Mouse (Mus musculus) adrenal gland, postnatal 25 days (tissue): ENCODE data around the gene Olfr575. TPM values are rescaled to one million over a fixed set of nuclear protein-coding genes. Genes with fewer than 3 reads are reported as not detected.

Source experiments
- DNase-seq: peaks from one replicate; pipeline ENCODE4 v3.0.0; 2021; ENCODE audit warnings: mixed read lengths
- long read RNA-seq: library from polyadenylated mRNA; stranded (forward); transcript quantifications from one replicate; pipeline ENCODE4 v2.0.0, GENCODE M21; 2021
- total RNA-seq: library from RNA; stranded (reverse); gene quantifications from 2 replicates; pipeline ENCODE4 v1.2.3, GENCODE M21; 2021

Gene Olfr575
- not detected in 2 replicates for total RNA-seq
- long read RNA-seq: 0 reads

DNA sequence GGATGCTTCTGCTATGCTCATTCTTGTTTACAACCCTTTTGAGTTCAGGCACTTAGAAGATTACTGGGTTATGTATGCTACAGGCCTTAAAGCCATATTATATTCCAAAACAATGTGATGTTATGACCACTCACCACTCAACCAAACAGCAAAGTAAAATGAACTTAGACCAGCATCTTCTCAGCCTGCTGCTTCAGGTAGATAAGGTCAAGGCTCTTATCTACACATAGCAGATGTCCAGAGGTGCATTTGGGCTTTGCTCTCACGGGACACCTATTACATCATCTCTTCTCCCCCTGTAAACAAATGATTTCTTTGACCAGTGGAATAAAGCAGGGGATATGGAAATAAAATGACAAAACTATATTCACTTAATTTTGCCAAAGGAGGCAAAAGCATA lies at the start of gene Olfr575:
Gene Olfr575 (minus strand): TSS at position 183 of the 400 bp plus-strand sequence.
- no peak for DNase-seq

DNA sequence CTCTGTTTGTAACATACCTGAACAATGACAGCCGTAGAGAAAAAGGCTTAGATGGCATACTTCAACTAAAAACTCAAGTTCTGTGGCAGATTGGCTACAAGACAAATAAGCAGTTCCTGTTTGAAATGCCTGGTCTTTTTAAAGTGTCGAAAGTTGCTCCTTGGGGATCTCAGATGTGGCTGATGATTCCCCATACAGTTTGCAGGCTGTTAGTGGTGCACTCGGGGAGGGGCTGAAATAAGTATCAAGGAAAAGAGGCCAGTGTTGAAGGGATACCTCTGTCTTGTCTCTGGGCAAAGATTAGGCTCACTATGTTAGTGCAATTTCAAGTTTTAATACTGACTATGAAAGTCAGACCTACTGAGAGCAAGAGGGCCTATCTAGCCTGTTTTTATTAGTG lies 30.6 kb upstream of the Olfr575 start, which contains the start of gene Olfr578:
Gene Olfr578 (minus strand): TSS at position 101 of the 400 bp plus-strand sequence.
- DNase-seq: no peak

DNA sequence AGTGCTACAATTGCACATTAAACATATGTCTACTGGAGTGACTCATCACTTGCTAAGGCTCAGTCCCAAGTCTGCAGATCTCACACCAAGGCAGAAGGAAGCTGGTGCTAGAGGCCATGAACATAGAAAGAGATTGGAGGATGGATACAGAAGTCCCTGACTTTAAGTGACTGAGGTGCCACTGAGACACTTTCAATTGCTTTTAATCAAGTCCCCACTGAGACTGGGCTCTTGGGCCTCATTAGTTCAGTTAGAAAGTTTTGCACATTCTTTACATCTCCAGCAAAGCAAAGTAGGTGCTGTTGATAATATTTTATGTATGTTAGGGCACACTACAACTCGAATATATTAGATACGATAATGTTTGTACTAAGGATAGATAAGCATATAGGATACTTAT lies 17.3 kb upstream of the Olfr575 start, which contains the start of gene Olfr577:
Gene Olfr577 (minus strand): TSS at position 101 of the 400 bp plus-strand sequence.
- DNase-seq: no peak

GRCm38 (mm10) chr7:102974399-102974798 lies 15.8 kb upstream of the Olfr575 start:
- DNase-seq: no peak

- DNase-seq: no peak
Measured at GRCm38 (mm10) chr7:102962360-102962759, 3.8 kb upstream of the Olfr575 start, which contains the start of gene Olfr576. TSS of gene Olfr576 (plus strand) at chr7:102962660.

DNA sequence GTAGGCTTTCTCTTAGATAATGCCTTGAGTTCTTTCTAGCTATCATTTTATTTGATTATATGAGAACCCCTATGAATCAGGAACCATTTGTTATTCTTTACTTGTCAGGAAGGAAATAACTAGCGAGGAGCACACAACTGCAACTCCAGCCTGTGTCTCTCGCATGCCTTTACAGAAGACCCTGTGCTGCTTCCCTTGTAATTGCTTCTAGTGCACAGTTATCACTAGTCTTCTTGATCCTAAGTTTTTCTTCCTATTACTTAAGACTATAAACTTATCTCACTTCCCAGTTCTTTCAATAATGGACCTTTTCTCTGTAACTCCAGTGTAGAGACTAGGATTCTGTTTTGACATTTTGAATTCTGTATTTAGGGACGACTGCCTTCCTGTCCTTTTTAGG lies 438 bp downstream of the Olfr575 start:
- DNase-seq: no peak

DNA sequence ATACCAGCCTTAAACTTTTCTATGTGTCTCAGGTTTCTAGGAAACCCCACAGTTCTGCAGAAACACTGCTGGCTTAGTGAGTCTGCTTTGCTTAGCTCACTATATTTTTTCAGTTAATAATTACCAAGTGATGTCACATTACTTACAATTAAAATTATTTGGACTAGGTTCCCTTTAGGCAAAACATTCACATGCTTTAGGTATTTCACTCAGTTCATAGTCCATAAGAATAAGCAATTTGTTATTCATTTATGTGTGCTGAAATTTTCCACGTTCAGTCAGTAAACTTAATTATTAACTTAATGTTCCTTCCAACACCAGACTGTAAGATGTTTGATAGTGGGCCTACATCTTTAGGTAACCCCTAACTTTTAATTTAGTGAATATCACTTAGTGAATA lies 7.8 kb downstream of the Olfr575 start:
- no peak for DNase-seq

- DNase-seq: no peak
Measured at GRCm38 (mm10) chr7:102948167-102948566, 10.4 kb downstream of the Olfr575 start, which contains the start of gene Olfr574. TSS of gene Olfr574 (plus strand) at chr7:102948467.

- no peak for DNase-seq
Measured at GRCm38 (mm10) chr7:102943417-102943816, 15.2 kb downstream of the Olfr575 start.

DNA sequence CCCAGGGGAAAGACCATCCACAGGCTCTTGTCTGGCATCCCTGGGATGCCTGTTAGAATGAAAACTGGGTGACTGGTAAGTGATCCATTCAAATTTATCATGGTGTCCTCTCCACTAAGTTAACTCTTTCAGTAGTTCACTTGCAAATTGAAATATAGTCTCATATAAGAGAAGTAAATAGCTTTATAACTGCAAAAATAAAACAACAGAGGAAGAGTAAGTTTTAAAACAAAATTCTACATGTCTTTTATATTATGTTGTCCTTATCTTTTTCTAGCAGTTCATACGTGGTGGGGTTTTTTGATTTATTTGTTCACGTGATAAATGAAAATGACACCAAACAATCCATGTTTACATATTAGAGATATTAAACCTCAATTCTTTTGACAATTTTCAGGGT lies 16.1 kb downstream of the Olfr575 start, which contains the start of gene Olfr573-ps1:
Gene Olfr573-ps1 (minus strand): TSS at position 101 of the 400 bp plus-strand sequence.
- DNase-seq: no peak

DNA sequence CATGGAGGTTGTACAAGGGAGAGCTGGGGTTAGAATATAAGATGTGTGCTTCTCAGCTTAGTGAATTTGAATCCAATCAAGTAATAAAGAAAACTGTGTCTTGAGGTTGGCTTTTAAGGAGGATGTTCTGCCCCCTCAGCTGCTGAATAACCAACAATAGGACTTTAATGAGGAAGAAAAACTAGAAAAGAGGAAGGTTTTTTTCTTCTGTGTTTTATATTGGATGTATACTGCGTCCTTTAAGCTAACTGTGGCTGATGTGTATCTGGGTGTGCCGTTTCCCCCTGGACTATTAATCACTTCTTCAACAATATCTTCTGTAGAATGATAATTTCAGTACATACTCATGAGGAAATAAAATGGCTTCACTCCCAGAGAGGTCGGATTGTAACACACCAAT lies 31.5 kb downstream of the Olfr575 start:
- no peak for DNase-seq

GRCm38 (mm10) chr7:102924109-102924508 lies 34.5 kb downstream of the Olfr575 start, which contains the start of gene Olfr572:
TSS of gene Olfr572 (plus strand) at chr7:102924409.
- DNase-seq: no peak

- no peak for DNase-seq
Measured at GRCm38 (mm10) chr7:102919632-102920031, 38.9 kb downstream of the Olfr575 start.

GRCm38 (mm10) chr7:102917032-102917875 lies 41.3 kb downstream of the Olfr575 start, which contains the start of gene Olfr571:
TSS of gene Olfr571 (minus strand) at chr7:102917536.
- no peak for DNase-seq

- DNase-seq: no peak
Measured at GRCm38 (mm10) chr7:102916405-102916804, 42.2 kb downstream of the Olfr575 start.

- no peak for DNase-seq
Measured at GRCm38 (mm10) chr7:102915261-102915660, 43.3 kb downstream of the Olfr575 start.

Other genes with a start within 250 kb of the Olfr575 start
- gene Olfr33, start 239.7 kb downstream of the Olfr575 start, total RNA-seq: not detected in 2 replicates
- not detected in 2 replicates for gene Olfr559, start 231.3 kb downstream of the Olfr575 start, total RNA-seq
- not detected in 2 replicates for gene Olfr560, start 199.4 kb downstream of the Olfr575 start, total RNA-seq
- 0.24 and 0.43 TPM in 2 replicates for gene Olfr78, start 199.3 kb downstream of the Olfr575 start, total RNA-seq
- gene Olfr561, start 187.6 kb downstream of the Olfr575 start, total RNA-seq: not detected in 2 replicates
- not detected in 2 replicates for gene Olfr564, start 155.3 kb downstream of the Olfr575 start, total RNA-seq
- gene Olfr566, start 100.0 kb downstream of the Olfr575 start, total RNA-seq: not detected in 2 replicates
- not detected in 2 replicates for gene Olfr568, start 81.7 kb downstream of the Olfr575 start, total RNA-seq
- gene Olfr569, start 67.9 kb downstream of the Olfr575 start, total RNA-seq: not detected in 2 replicates
- gene Olfr570, start 64.2 kb downstream of the Olfr575 start, total RNA-seq: not detected in 2 replicates
- not detected in 2 replicates for gene Olfr571, start 41.2 kb downstream of the Olfr575 start, total RNA-seq
- not detected in 2 replicates for gene Olfr572, start 34.4 kb downstream of the Olfr575 start, total RNA-seq
- not detected in 2 replicates for gene Olfr573-ps1, start 16.2 kb downstream of the Olfr575 start, total RNA-seq
- gene Olfr574, start 10.3 kb downstream of the Olfr575 start, total RNA-seq: not detected in 2 replicates
- not detected in 2 replicates for gene Olfr576, start 3.9 kb upstream of the Olfr575 start, total RNA-seq
- gene Olfr577, start 17.2 kb upstream of the Olfr575 start, total RNA-seq: not detected in 2 replicates
- not detected in 2 replicates for gene Olfr578, start 30.5 kb upstream of the Olfr575 start, total RNA-seq
- not detected in 2 replicates for gene Olfr582, start 79.2 kb upstream of the Olfr575 start, total RNA-seq
- gene Olfr583, start 92.5 kb upstream of the Olfr575 start, total RNA-seq: not detected in 2 replicates
- gene Olfr584, start 123.1 kb upstream of the Olfr575 start, total RNA-seq: not detected in 2 replicates
- not detected in 2 replicates for gene Olfr585, start 138.9 kb upstream of the Olfr575 start, total RNA-seq
- gene Olfr586, start 166.9 kb upstream of the Olfr575 start, total RNA-seq: not detected in 2 replicates
- not detected in 2 replicates for gene Olfr588-ps1, start 182.1 kb upstream of the Olfr575 start, total RNA-seq
- not detected in 2 replicates for gene Olfr589, start 197.6 kb upstream of the Olfr575 start, total RNA-seq
- gene Olfr591, start 219.6 kb upstream of the Olfr575 start, total RNA-seq: not detected in 2 replicates
- gene Olfr592, start 226.0 kb upstream of the Olfr575 start, total RNA-seq: not detected in 2 replicates